Mouse (Mus musculus) layer of hippocampus, postnatal 36 days (tissue): ENCODE data around the gene Ptprn2. TPM values are rescaled to one million over a fixed set of nuclear protein-coding genes. Genes with fewer than 3 reads are reported as not detected.

Source experiments
- DNase-seq, 2 experiments: peaks; one replicate each; pipeline ENCODE4 v3.0.0; 2022
- total RNA-seq, 2 experiments: library from RNA; stranded (reverse); gene quantifications; 2 replicates each; pipeline ENCODE4 v1.2.3; 2021

Gene Ptprn2
- total RNA-seq, 2 experiments from 2014 or later: 281 to 298 TPM

GRCm38 (mm10) chr12:117001546-117002148 is 516.1 kb downstream of the Ptprn2 start:
- DNase-seq: no peak

GRCm38 (mm10) chr12:117016753-117017595 is 531.5 kb downstream of the Ptprn2 start:
- no peak for DNase-seq

- no peak for DNase-seq
Observed at GRCm38 (mm10) chr12:117017912-117018311, 532.4 kb downstream of the Ptprn2 start.

DNA sequence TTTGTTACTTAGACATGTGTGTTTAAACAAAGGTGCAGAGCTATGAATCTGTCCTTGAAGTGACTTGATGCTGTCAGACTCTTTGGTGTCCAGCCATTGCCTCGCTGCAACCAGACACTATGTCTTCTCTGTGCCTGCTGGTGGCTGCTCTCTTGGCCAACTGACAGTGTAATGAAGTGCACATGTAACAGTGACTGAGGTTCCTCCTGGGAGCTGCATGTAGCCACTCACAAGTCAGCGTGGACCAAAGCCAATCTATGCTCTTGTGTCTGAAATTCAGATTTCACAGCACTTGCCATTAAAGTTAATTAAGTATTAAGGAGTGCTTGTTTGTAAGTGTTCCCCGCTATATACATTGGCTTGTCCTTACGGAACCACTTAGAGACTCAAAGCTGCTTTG is 537.7 kb downstream of the Ptprn2 start:
- no peak for DNase-seq

- DNase-seq: peak in 1 of 2 experiments; percentile 32
Observed at GRCm38 (mm10) chr12:117024916-117025315, 539.4 kb downstream of the Ptprn2 start.

DNA sequence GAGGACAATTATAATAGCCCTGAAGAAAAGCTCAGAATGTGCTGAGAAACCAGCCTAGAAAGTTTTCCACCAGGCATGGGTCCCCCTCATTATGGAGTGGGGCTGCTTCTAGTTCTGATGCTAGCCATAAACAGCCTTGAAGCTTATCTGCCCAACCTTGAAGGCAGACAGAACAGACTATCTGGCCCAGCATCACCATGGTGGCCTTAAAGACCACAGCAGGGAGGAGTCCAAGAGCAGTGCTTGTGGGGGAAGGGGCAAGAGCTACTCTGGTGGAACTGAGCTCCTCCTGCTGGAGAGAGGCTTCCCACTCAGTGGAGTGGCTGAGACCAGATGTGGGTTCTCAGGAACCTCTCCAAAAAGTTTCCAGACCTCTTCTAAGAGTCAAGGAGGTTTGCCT is 540.2 kb downstream of the Ptprn2 start:
- DNase-seq: no peak

GRCm38 (mm10) chr12:117027351-117027750 is 541.8 kb downstream of the Ptprn2 start:
- DNase-seq: no peak

- no peak for DNase-seq
Observed at GRCm38 (mm10) chr12:117028333-117028961, 542.9 kb downstream of the Ptprn2 start.

GRCm38 (mm10) chr12:117033172-117033571 is 547.7 kb downstream of the Ptprn2 start:
- DNase-seq: no peak

DNA sequence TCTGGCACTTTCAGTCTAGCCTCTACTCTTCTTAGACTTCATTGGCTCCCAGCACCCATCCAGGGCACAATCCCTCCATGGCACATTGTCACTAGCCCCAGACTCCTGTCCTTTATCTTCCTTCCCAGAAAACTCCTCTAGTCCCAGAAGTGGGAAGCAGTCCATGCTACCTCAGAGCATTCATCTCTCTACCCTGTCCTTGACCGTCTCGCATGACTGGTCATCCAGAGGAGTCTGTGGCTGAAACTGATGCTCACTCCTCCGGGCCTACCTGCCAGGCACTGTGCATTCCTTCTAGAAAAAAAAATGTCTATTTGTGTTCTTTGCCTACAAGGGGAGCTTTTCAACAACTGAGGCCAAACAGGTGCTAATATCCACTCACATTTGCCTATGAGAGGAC is 549.0 kb downstream of the Ptprn2 start:
- DNase-seq: no peak

GRCm38 (mm10) chr12:117035243-117035642 is 549.7 kb downstream of the Ptprn2 start:
- DNase-seq: peak; percentile 51 to 59

DNA sequence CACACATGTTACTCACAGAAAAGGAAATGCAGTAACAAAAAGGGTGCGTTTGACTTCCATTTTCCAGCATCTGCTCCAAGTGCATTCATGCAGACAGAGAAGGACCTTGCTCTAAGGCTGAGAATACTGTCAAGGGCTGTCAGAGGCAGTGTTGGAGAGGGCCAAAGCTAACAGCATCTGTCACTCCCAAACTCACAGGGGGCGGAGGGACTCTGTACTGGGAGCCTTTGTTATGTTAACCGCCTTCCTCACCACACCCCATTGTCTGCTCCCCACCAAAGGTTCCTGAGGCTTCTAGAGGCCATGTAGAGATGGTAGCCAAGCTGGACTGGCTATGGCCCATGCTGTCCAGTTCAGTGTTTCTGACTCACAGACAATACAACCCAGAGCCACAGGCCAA is 553.9 kb downstream of the Ptprn2 start:
- DNase-seq: no peak

GRCm38 (mm10) chr12:117041409-117041808 is 555.9 kb downstream of the Ptprn2 start:
- no peak for DNase-seq

DNA sequence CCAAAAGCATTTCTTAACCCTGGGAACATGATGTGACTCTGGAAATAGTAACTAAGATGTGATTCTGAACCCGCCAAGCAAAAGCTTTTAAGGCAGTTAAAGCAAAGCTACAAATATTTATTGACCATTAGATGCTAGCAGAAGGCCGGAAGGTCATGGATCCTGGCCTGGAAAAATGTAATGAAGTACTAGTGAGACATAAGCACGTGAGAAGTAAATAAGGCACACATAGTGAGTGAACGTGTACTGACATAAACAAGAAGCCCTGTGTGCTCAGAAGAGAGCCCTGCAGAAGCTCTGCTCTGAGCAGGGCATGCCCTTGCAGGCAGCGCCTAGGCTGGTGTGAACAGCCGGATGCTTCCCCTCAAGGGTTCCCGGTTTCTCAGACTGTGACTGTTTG is 557.2 kb downstream of the Ptprn2 start:
- DNase-seq: no peak

- DNase-seq: no peak
Observed at GRCm38 (mm10) chr12:117047384-117048251, 562.1 kb downstream of the Ptprn2 start.

DNA sequence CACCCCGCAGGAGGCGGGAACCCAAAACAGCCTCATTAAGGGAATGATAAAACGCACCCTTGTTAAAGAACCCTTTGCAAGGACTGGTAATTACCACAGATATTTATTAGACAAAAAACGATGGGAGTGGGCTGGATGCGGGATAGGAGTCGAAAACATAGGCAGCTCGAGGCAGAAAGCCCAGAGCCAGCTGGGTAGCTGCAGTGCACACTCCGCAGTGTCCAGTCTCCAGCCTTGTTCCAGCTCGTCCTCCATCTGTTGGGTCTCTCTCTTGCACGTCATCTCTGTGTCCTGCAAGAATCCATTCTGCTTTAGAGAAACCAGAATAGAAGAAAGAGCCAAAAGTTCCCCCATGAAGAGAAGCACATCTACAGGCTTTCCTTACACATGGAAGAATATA is 564.3 kb downstream of the Ptprn2 start:
- no peak for DNase-seq

DNA sequence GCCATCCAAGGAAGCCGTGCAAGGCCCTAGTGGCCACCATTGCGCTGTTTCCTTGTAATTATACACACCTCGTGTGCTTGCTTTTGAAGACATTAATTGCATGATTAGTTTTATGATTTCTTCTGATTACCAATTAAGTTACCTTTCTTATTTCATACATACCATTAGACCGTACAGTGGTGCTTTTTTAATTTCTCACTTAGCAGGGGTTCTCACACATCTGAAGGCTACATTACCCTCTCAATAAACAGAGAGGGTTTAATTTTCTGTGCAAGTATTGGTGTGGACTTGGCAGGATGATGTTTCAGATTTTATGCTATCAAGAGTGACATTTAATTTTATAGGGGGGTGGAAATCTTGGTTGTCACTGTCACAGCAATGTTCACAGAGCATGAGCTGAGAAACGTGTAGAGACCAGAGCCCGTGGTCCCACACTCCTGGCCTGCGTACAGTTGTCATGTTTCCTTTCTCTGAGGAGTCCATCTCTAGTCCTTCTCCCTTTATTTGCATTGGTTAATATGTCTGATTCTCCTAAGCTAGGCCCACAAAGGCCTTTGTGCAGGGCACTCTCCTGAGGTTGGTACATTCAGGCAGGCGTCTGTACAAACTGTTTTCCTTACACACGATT is 567.8 kb downstream of the Ptprn2 start:
- no peak for DNase-seq

DNA sequence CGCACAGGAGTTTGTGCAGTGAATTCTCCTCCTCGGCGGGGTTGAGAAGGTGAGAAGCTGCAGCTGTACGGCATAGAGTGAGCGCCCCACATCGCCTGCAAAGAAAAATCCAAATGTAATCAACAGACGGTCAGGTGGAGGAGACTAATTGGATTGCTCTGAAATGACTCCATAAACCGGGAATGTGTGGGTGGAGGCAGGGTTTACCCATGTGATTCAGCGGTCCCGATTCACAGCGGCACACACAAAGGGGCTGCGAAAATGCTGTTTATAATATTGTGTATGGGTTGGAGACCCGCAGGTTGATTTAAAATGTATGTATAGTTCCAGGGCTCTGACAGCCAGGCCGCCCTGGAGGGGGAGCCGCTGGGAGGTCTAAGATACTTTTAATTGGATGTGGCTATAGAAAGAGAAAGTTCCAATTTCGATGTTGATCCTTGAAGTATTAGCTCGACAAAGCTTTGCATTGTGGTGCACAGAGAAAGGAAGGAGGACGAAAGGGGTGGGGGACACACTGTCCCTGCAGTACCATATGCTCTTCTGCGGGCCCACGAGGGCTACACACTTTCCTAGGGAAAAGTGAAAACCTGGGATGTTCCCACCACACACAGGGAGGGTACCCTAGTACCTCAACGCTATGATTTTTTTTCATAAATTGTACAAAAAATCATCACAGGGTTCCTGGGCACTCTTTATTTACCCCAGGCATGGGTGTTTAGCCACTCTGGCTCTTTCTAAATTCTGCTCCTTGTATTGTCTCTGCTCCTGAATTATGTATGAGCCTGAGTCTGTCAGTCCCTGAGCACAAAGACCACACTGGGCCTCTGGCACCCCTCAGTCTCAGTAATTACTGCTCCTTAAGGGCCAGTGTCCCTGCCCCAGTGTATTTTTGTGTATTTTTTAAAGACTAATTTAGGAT is 568.6 kb downstream of the Ptprn2 start:
- peak in 1 of 2 experiments; percentile 31 for DNase-seq

- DNase-seq: no peak
Observed at GRCm38 (mm10) chr12:117054925-117055570, 569.5 kb downstream of the Ptprn2 start.
